Mouse (Mus musculus): ENCODE measurements around the gene Gm5105.

Gm5105 gene

DNA sequence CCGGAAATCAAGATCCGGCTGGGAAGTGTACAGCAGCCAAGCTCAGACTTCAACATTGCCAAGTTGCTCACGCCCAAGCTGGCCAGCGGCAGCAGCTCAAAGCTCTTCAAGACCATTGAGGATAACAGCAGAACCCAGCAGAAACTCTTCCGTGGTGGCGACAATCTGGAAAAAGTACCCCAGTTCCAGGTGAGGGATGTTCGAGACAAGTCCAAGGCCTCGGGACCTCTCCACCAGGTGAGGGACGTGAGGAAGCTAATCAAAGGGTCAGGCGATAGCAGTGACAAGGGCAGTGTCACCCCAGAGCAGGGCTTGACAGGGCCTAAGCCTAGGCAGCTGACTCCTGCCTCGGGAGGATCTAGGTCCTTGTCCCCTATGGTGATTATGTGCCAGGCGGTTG lies 915 bp upstream of the Gm5105 start:
- DNase-seq (ENCODE audit: low spot score): no peak

- no peak for DNase-seq (ENCODE audit: low spot score)
Observed at GRCm38 (mm10) chr3:138066348-138066856, 786 bp downstream of the Gm5105 start.

GRCm38 (mm10) chr3:138065930-138066329 lies 1.3 kb downstream of the Gm5105 start:
- no peak for DNase-seq (ENCODE audit: low spot score)

GRCm38 (mm10) chr3:138064732-138065645 lies 2.2 kb downstream of the Gm5105 start, which contains the start of gene 1110002E22Rik:
Gene 1110002E22Rik (plus strand): TSS chr3:138065052.
- DNase-seq (ENCODE audit: low spot score): no peak

- peak; percentile 72 for DNase-seq (ENCODE audit: low spot score)
Observed at GRCm38 (mm10) chr3:138063731-138064329, 3.4 kb downstream of the Gm5105 start.

DNA sequence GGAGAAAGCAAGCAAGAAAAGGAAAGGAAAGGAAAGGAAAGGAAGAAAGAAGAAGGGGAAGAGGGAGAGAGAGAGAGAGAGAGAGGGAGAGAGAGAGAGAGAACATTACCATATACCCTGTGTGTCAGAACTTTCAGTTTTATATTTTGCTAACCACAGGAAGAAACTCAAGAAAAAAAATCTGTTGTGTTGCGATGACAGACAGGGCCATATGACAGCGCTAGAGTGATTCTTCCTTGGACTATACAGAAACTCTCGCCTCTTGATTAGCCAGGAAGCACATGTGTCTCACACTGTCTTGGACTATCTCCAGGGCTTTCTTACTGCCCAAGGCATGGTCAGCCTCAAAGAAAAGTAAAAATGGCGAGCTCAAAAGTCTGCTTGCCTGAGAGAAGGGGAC lies 4.5 kb downstream of the Gm5105 start:
- no peak for DNase-seq (ENCODE audit: low spot score)

- DNase-seq (ENCODE audit: low spot score): no peak
Observed at GRCm38 (mm10) chr3:138061205-138061911, 5.8 kb downstream of the Gm5105 start.

DNA sequence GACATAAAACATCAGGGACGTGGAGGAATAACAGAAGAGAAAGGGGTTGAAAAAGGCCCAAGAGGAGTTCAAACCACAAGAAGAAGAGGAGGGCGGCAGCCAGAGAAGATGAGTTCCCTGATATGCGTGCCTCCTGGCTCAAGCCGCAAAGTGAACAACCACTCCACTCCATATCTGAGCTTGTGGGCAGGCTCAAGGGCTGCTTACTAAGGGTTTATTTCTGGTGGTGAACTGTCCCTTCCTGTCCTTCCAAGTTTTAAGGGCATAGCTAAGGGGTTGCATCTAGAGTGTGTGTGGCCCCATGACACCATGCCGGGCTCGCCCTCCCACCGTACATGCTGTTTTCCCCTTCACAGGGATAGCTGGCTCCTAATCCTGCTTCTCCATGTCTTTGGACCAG lies 6.8 kb downstream of the Gm5105 start:
- no peak for DNase-seq (ENCODE audit: low spot score)

GRCm38 (mm10) chr3:138058226-138058625 lies 9.0 kb downstream of the Gm5105 start:
- DNase-seq (ENCODE audit: low spot score): no peak

DNA sequence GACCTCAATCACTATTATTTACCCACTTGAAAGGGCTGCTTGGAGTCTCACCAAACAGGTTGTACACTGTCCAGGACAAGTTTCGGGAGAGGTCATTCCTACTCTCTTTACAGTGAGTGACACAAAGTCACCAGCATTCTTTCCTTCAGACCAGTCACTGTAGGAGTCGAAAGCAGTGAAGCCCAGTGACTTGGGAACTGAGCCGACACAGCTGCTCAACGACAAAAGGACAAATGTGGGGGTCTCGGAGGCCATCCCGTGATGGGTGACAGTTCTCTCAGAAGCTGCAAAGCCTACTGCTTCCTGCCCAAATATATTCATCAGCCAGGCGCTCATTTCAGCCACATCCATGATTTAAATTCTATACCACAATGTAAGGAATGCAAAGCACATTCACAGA lies 10.2 kb downstream of the Gm5105 start:
- DNase-seq (ENCODE audit: low spot score): no peak

DNA sequence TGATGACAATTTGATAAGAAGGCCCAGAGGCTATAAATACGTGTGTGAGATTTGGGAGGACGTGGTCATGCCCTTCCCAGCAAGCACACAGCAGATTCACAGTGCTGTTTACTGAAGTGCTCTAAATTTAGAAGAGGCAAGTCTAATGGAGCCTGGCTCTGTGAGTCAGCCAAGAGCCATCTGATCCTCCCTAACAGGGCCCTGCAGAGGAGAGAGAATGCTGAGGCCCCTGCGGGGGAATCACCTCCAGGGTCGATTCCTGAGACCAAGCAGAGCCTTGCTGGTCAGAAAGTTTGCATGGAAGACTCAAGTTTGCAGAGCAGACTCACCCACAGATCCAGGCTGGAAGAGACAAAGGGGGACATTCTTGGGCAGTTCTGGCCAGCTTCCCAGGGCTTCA lies 13.2 kb downstream of the Gm5105 start:
- DNase-seq (ENCODE audit: low spot score): peak; percentile 50

DNA sequence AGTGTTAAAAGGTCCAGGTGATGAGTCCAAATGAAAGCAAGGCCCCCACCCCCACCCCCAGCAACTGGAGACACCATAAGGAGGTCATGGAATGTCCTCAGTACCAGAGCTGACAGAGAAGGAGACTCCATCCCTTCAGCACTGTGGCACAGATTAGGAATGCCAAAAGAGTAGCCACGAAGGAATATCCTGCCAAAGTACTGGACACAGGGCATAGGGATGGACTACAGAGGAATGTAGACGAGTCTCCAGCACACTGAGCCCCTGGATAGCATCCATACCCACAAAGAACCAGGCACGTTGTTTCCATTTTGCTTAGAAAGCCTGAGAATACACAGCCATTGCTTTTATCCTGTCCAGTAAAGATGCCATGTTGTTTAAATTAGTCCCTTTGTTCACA lies 15.8 kb downstream of the Gm5105 start:
- DNase-seq (ENCODE audit: low spot score): no peak

- DNase-seq (ENCODE audit: low spot score): no peak
Observed at GRCm38 (mm10) chr3:138050772-138051171, 16.4 kb downstream of the Gm5105 start.

- no peak for DNase-seq (ENCODE audit: low spot score)
Observed at GRCm38 (mm10) chr3:138049555-138049954, 17.6 kb downstream of the Gm5105 start.

GRCm38 (mm10) chr3:138043316-138043715 lies 23.9 kb downstream of the Gm5105 start:
- no peak for DNase-seq (ENCODE audit: low spot score)

DNA sequence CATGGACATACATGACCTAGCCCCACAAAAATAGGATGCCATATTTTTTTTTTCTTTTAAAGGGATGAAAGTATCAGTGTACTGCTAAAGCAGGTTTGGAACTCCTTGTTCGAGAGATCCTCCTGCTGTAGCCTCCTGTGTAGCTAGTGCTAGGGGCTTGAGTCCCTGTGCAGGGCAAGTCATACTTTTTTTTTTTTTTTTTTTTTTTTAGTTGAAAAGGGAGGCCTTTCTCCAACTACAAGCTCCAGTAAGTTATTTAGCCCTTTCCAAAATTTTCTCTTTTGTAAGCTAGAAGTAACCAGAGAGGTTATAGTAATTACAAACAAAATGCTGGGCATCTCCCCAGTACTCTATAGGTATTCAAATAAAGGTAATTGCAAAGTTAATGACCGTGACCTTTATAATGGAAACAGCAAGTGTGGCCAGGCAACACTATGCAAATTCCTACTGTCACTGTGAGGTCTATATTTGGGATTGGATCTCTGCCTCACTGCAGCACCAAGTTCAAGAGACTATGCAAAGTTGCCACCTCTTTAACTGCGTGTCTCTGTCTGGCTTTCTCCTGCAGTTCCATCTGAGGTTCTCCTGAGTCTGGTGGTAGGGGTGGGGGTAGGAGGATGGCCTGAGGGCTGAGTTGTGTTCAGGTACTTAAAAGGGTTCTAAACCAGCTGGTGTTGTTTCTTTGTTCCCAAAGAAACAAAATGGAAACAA lies 25.4 kb downstream of the Gm5105 start:
- DNase-seq (ENCODE audit: low spot score): no peak

- no peak for DNase-seq (ENCODE audit: low spot score)
Observed at GRCm38 (mm10) chr3:138040938-138041337, 26.2 kb downstream of the Gm5105 start.

GRCm38 (mm10) chr3:138033986-138034385 lies 33.2 kb downstream of the Gm5105 start:
- no peak for DNase-seq (ENCODE audit: low spot score)

- DNase-seq (ENCODE audit: low spot score): no peak
Observed at GRCm38 (mm10) chr3:138030563-138030962, 36.6 kb downstream of the Gm5105 start.

- DNase-seq (ENCODE audit: low spot score): no peak
Observed at GRCm38 (mm10) chr3:138029351-138029750, 37.8 kb downstream of the Gm5105 start.

GRCm38 (mm10) chr3:138027575-138028362 lies 39.4 kb downstream of the Gm5105 start:
- DNase-seq (ENCODE audit: low spot score): no peak

Measured in testis, postnatal 10 days (tissue).